Mouse (Mus musculus) myocyte (in vitro differentiated cells): ENCODE measurements around the gene Gm37240.

Source experiments
- E2F4 ChIP-seq: IDR thresholded peaks from one replicate; pipeline ENCODE4 v1.6.1; 2011; ENCODE audit warnings: mild to moderate bottlenecking, control low read depth, moderate library complexity; ENCODE audit not compliant: insufficient read depth
- MAX ChIP-seq: IDR thresholded peaks from one replicate; pipeline ENCODE4 v1.6.1; 2011; ENCODE audit warnings: low read depth, mild to moderate bottlenecking, control low read depth
- POLR2AphosphoS2 ChIP-seq: IDR thresholded peaks from one replicate; pipeline ENCODE4 v1.6.1; 2011; ENCODE audit warnings: low read depth, control low read depth; ENCODE audit not compliant: insufficient read length

- TF ChIP-seq POLR2AphosphoS2 (no peak), E2F4 (no peak), MAX (no peak)
Observed at GRCm38 (mm10) chr3:84461687-84462086, 1425.6 kb downstream of the Gm37240 start.
